ENCODE assay signal across 12 mouse cellular contexts in the genomic region with DNA sequence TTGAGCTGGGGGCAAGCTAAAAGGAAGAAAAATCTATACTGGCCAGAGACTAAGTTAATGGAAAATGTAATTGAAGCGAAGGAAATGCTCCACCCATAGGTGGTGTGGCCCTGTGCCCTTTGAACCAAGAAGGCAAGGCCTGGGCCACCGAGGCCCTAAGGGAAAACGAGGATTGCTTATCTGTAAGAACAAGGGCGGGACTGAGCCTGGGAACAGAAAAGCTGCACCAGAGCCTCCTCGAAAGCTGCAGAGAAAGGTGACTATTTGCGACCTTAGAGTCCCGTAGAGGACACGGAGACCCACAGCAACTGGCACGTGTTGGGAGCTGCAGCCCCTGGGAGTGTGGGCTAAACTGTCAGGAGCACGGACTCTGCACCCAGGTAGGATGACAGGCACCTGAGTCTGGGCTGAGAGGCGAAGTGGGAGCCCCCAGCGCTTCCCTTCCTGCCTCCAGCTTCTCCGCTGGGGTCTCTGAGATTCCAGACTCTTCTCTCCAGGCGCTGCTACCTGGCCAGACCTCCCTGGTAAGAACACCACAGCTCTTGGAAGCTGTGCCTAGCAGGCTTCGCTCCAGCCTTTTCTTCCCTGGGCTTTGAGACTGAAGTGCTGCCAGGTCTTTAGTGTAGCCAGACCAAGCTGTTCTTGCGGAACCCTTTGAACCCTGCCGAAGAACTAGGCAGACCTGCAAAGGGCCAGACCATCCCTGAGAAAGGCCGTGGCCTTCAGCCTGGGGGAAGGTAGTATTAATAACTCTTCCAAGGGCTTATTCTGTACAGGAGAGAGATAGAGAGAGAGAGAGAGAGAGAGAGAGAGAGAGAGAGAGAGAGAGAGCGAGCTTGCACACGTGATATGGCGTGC.
A peak's percentile ranks its signal among the peaks of the same experiment; 100 is the strongest.
DNase-seq lines count a peak whose midpoint lies in the region; ATAC-seq and TF ChIP-seq lines count a peak whose summit lies in the region.
"Had no signal": no experiment of that assay in that cellular context is flagged by ENCODE, and none has a peak within 500 bp of the region (broad histone marks: within the 10 kb centered on the region; RNA-seq: fewer than 3 reads in every experiment).

No protein-coding gene starts in this region.

- no peak for ATAC-seq in hindbrain, postnatal 0 days
- ATAC-seq in neural tube, embryonic 13.5 days (ENCODE audit: low read depth): no peak
- ATAC-seq in neural tube, embryonic 15.5 days (ENCODE audit: low FRiP score): no peak
- no peak; the same call in 1 of the 2 replicates for ATAC-seq in intestine, embryonic 14.5 days (replicated peaks; ENCODE audit: low FRiP score, low TSS enrichment, low read depth)
- ATAC-seq in stomach, embryonic 15.5 days (ENCODE audit: insufficient read depth, low FRiP score, low read depth): peak; percentile 63; the same call in 1 of the 2 replicates
- no peak for ATAC-seq in inflammation-experienced regulatory T-cells, adult 6 months
- ATAC-seq: activated CD4-positive, CD25-positive, alpha-beta regulatory T cell, adult 4 months had no signal

- no peak overlapping the region for H3K4me3 ChIP-seq in hindbrain, embryonic 10.5 days
- no peak overlapping the region for H3K4me3 ChIP-seq in hindbrain, postnatal 0 days (ENCODE audit: low read length)
- H3K4me3 ChIP-seq in neural tube, embryonic 13.5 days: no peak overlapping the region
- no peak overlapping the region for H3K4me3 ChIP-seq in neural tube, embryonic 15.5 days (replicated peaks)
- peak overlapping the region; percentile 28 for H3K4me3 ChIP-seq in intestine, embryonic 14.5 days (ENCODE audit: low read depth, low read length)
- H3K4me3 ChIP-seq in stomach, embryonic 15.5 days (replicated peaks): peak overlapping the region; percentile 31

- peaks cover 22% of the 10 kb centered on the region for H3K4me1 ChIP-seq in hindbrain, embryonic 10.5 days (replicated peaks)
- no peaks in the 10 kb centered on the region for H3K4me1 ChIP-seq in hindbrain, postnatal 0 days (ENCODE audit: insufficient read depth, low read length)
- H3K4me1 ChIP-seq in neural tube, embryonic 13.5 days (replicated peaks): peaks cover 26% of the 10 kb centered on the region
- H3K4me1 ChIP-seq in neural tube, embryonic 15.5 days: peaks cover 9% of the 10 kb centered on the region
- peaks cover 5% of the 10 kb centered on the region; the same call in 1 of the 2 replicates for H3K4me1 ChIP-seq in intestine, embryonic 14.5 days (replicated peaks; ENCODE audit: control insufficient read depth, insufficient read depth, low read length)
- H3K4me1 ChIP-seq in stomach, embryonic 15.5 days: peaks cover 21% of the 10 kb centered on the region

- DNase-seq in hindbrain, embryonic 10.5 days (ENCODE audit: low spot score): no peak
- no peak for DNase-seq in hindbrain, postnatal 0 days (ENCODE audit: low spot score)
- DNase-seq in intestine, embryonic 14.5 days (ENCODE audit: low spot score): peak; percentile 57
- no peak for DNase-seq in left cerebral cortex, adult 8-10 months (ENCODE audit: low spot score in 2 of 2)
- DNase-seq: embryo, embryonic 11 days; lung, adult 2 months; right cerebral cortex, postnatal 14 days had no signal

- no peaks in the 10 kb centered on the region for H3K9me3 ChIP-seq in hindbrain, embryonic 10.5 days
- H3K9me3 ChIP-seq in hindbrain, postnatal 0 days (ENCODE audit: low read length): no peaks in the 10 kb centered on the region
- no peaks in the 10 kb centered on the region for H3K9me3 ChIP-seq in neural tube, embryonic 13.5 days
- no peaks in the 10 kb centered on the region for H3K9me3 ChIP-seq in neural tube, embryonic 15.5 days (replicated peaks)
- no peaks in the 10 kb centered on the region for H3K9me3 ChIP-seq in intestine, embryonic 14.5 days (ENCODE audit: control insufficient read depth, low read length)
- no peaks in the 10 kb centered on the region for H3K9me3 ChIP-seq in stomach, embryonic 15.5 days

- H3K27me3 ChIP-seq in hindbrain, embryonic 10.5 days (ENCODE audit: insufficient read depth, poor library complexity, severe bottlenecking): 0 out of 2 replicates have a peak, but pooled peaks cover 3% of the 10 kb centered on the region
- H3K27me3 ChIP-seq in hindbrain, postnatal 0 days (ENCODE audit: insufficient read depth, low read length): no peaks in the 10 kb centered on the region
- H3K27me3 ChIP-seq in neural tube, embryonic 13.5 days: no peaks in the 10 kb centered on the region
- no peaks in the 10 kb centered on the region for H3K27me3 ChIP-seq in neural tube, embryonic 15.5 days (replicated peaks)
- H3K27me3 ChIP-seq in intestine, embryonic 14.5 days (replicated peaks; ENCODE audit: control insufficient read depth, insufficient read depth, low read length): no peaks in the 10 kb centered on the region
- no peaks in the 10 kb centered on the region for H3K27me3 ChIP-seq in stomach, embryonic 15.5 days (replicated peaks)

- H3K36me3 ChIP-seq in hindbrain, embryonic 10.5 days: no peaks in the 10 kb centered on the region
- H3K36me3 ChIP-seq in hindbrain, postnatal 0 days (ENCODE audit: insufficient read depth, low read length): no peaks in the 10 kb centered on the region
- no peaks in the 10 kb centered on the region for H3K36me3 ChIP-seq in neural tube, embryonic 13.5 days
- no peaks in the 10 kb centered on the region for H3K36me3 ChIP-seq in neural tube, embryonic 15.5 days
- H3K36me3 ChIP-seq in intestine, embryonic 14.5 days (ENCODE audit: control insufficient read depth, insufficient read depth, low read length): no peaks in the 10 kb centered on the region
- H3K36me3 ChIP-seq in stomach, embryonic 15.5 days: no peaks in the 10 kb centered on the region

- TF ChIP-seq CTCF in hindbrain, postnatal 0 days (IDR thresholded peaks at IDR 0.05; ENCODE audit: low read depth): no peak

- no peak overlapping the region for H3K9ac ChIP-seq in hindbrain, postnatal 0 days (replicated peaks; ENCODE audit: low read length)
- H3K9ac ChIP-seq in neural tube, embryonic 13.5 days: no peak overlapping the region
- no peak overlapping the region for H3K9ac ChIP-seq in neural tube, embryonic 15.5 days (replicated peaks)
- H3K9ac ChIP-seq in intestine, embryonic 14.5 days (ENCODE audit: low read length): peak overlapping the region; percentile 37
- H3K9ac ChIP-seq in stomach, embryonic 15.5 days: no peak overlapping the region

- no peak overlapping the region for H3K4me2 ChIP-seq in hindbrain, postnatal 0 days (ENCODE audit: low read depth, low read length)
- no peak overlapping the region for H3K4me2 ChIP-seq in neural tube, embryonic 13.5 days
- H3K4me2 ChIP-seq in neural tube, embryonic 15.5 days: no peak overlapping the region
- H3K4me2 ChIP-seq in intestine, embryonic 14.5 days (ENCODE audit: low read length): peak overlapping the region; percentile 50
- H3K4me2 ChIP-seq in stomach, embryonic 15.5 days: peak overlapping the region; percentile 57

- H3K27ac ChIP-seq in hindbrain, embryonic 10.5 days: peak overlapping the region; percentile 84
- no peak overlapping the region for H3K27ac ChIP-seq in hindbrain, postnatal 0 days
- 0 out of 2 replicates have a peak overlapping the region, but pooled peaks have one; percentile 33 for H3K27ac ChIP-seq in neural tube, embryonic 13.5 days (replicated peaks)
- no peak overlapping the region for H3K27ac ChIP-seq in neural tube, embryonic 15.5 days (replicated peaks)
- H3K27ac ChIP-seq in intestine, embryonic 14.5 days (ENCODE audit: low read depth): peak overlapping the region; percentile 82; the same call in 1 of the 2 replicates
- H3K27ac ChIP-seq in stomach, embryonic 15.5 days: peak overlapping the region; percentile 66

- WGBS in hindbrain, embryonic 10.5 days: 73% methylated on average over 21 of the region's 21 CpGs
- WGBS in hindbrain, postnatal 0 days: 74% methylated on average over 21 of the region's 21 CpGs
- WGBS in neural tube, embryonic 13.5 days: 69% methylated on average over 21 of the region's 21 CpGs
- WGBS in neural tube, embryonic 15.5 days: 77% methylated on average over 21 of the region's 21 CpGs
- WGBS in intestine, embryonic 14.5 days: 74% methylated on average over 21 of the region's 21 CpGs
- 71% methylated on average over 21 of the region's 21 CpGs for WGBS in stomach, embryonic 15.5 days

Comparison
In these comparisons a context has a peak if more than half of its experiments do, and no peak if none do; other contexts are left out.
1. H3K27ac ChIP-seq: peak in hindbrain, embryonic 10.5 days (single experiment), neural tube, embryonic 13.5 days (single experiment), intestine, embryonic 14.5 days (single experiment) and stomach, embryonic 15.5 days (single experiment); none in hindbrain, postnatal 0 days (single experiment) and neural tube, embryonic 15.5 days (single experiment).
2. H3K4me3 ChIP-seq: peak in intestine, embryonic 14.5 days (single experiment) and stomach, embryonic 15.5 days (single experiment); none in hindbrain, embryonic 10.5 days (single experiment), hindbrain, postnatal 0 days (single experiment), neural tube, embryonic 13.5 days (single experiment) and neural tube, embryonic 15.5 days (single experiment).
3. H3K4me2 ChIP-seq: peak in intestine, embryonic 14.5 days (single experiment) and stomach, embryonic 15.5 days (single experiment); none in hindbrain, postnatal 0 days (single experiment), neural tube, embryonic 13.5 days (single experiment) and neural tube, embryonic 15.5 days (single experiment).